Mouse (Mus musculus) embryonic stem cell, embryonic (primary cell): ENCODE data around the gene Sept10.

Experiments used
- CTCF ChIA-PET, 4 experiments: fragments of 300-600 bp in 2 of 4; fragments of 350-600 bp in 2 of 4; sonication (Branson Sonifier 250); formaldehyde crosslinking; loops; one replicate each; lab custom pipeline; 2022; ENCODE audit warnings: inconsistent platforms in 2 of 4; lab: Charles Lee
- POLR2A ChIA-PET, 4 experiments: fragments of 300-600 bp in 2 of 4; fragments of 350-600 bp in 2 of 4; sonication (Branson Sonifier 250); formaldehyde crosslinking; loops; one replicate each; lab custom pipeline; 2022; ENCODE audit warnings: antibody characterized with exemption in 4 of 4, inconsistent platforms in 1 of 4; lab: Charles Lee

Gene Sept10

DNA sequence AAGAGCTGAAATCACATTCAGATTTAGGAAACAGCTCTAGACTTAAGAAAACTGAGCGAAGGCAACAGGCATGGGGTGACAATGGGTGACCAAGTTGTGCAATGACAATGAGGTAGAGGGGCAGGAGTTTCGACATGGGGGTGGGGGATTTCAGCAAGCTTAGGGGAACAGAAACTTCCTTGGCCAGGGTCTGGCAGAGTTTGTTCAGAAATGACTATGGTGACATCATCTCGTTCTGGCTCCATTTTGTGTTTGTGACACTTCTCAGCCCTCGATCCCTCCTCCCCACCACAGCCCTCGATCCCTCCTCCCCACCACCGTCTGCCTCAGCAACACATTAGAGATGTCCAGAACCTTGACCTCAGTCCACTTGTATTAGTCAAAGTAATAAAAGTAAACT lies 14.8 kb upstream of the Sept10 start:
- ChIA-PET POLR2A (interaction anchor here in 1 of 4 experiments (1.2 to 1.7 kb wide), 2 partner anchors 10 to 15 kb away, joined by 3 to 7 read pairs; partner anchors contain the start of genes Sept10 and Sowahc), CTCF (interaction anchor here in 1 of 4 experiments (0.6 kb wide), 1 partner anchor 18 kb away, joined by 3 read pairs; no protein-coding TSS in a partner anchor)

- CTCF ChIA-PET: interaction anchor here in 1 of 4 experiments (0.5 kb wide), 1 partner anchor 111 kb away, joined by 3 read pairs; no protein-coding TSS in a partner anchor
- POLR2A ChIA-PET: interaction anchor here in 2 of 4 experiments (0.5 to 1.7 kb wide), 2 partner anchors 14 to 137 kb away, joined by 5 to 7 read pairs; partner anchors contain the start of genes Sept10 (in 1 of the 2) and Sowahc (in 1 of the 2)
These were observed 14.2 kb upstream of the Sept10 start for GRCm38 (mm10) chr10:59235847-59236246.

GRCm38 (mm10) chr10:59235227-59235626 lies 13.6 kb upstream of the Sept10 start:
- POLR2A ChIA-PET: interaction anchor here in 3 of 4 experiments (0.5 to 1.7 kb wide), 3 partner anchors 13 to 137 kb away, joined by 4 to 7 read pairs (median 5); partner anchors contain the start of genes Sept10 (in 2 of the 3) and Sowahc (in 2 of the 3)
- CTCF ChIA-PET: no interaction called here

- POLR2A ChIA-PET: interaction anchor here in 3 of 4 experiments (0.5 to 1.6 kb wide), 4 partner anchors 8 to 885 kb away, joined by 4 to 9 read pairs (median 4); partner anchors contain the start of genes Sept10 (in 2 of the 3), Sowahc (in 2 of the 3) and P4ha1 (in 1 of the 3)
- CTCF ChIA-PET: interaction anchor here in 2 of 4 experiments (0.6 to 0.7 kb wide), 2 partner anchors 81 to 300 kb away, joined by 3 to 4 read pairs; no protein-coding TSS in a partner anchor
These were observed 7.7 kb upstream of the Sept10 start for GRCm38 (mm10) chr10:59229205-59229820.

GRCm38 (mm10) chr10:59225137-59225536 lies 3.5 kb upstream of the Sept10 start:
- ChIA-PET CTCF (no interaction called here), POLR2A (interaction anchor here in 1 of 4 experiments (0.7 kb wide), 1 partner anchor 30 kb away, joined by 3 read pairs; no protein-coding TSS in a partner anchor)

GRCm38 (mm10) chr10:59223890-59224289 lies 2.2 kb upstream of the Sept10 start:
- ChIA-PET CTCF (no interaction called here), POLR2A (no interaction called here)

DNA sequence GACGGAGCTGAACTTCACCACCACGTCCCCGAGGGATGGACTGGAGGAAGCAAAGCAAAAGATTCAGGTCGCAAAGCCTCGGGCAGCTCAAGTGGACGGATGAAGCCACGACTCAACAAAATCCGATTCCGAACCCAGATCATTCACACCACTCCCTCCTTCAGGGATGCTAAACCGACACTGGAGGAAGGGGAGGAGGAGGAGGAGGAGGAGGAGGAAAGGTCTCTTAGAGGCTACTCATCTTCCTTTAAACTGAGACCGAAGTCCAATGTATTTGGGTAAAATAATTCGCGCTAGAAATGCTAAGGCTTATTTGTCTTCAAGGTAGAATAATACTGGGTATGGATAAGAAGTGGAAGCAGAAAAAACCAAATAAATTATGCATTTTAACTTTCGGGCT lies 1.7 kb upstream of the Sept10 start:
- CTCF ChIA-PET: interaction anchor here in 1 of 4 experiments (2.2 kb wide), 1 partner anchor 100 kb away, joined by 5 read pairs; the partner anchor contains the start of gene P4ha1
- POLR2A ChIA-PET: interaction anchor here in 3 of 4 experiments (1.0 to 3.6 kb wide), 9 partner anchors 8 to 779 kb away, joined by 3 to 18 read pairs (median 7); partner anchors contain the start of genes P4ha1 (in 2 of the 3), Anapc16 (in 1 of the 3) and Ascc1 (in 1 of the 3)

DNA sequence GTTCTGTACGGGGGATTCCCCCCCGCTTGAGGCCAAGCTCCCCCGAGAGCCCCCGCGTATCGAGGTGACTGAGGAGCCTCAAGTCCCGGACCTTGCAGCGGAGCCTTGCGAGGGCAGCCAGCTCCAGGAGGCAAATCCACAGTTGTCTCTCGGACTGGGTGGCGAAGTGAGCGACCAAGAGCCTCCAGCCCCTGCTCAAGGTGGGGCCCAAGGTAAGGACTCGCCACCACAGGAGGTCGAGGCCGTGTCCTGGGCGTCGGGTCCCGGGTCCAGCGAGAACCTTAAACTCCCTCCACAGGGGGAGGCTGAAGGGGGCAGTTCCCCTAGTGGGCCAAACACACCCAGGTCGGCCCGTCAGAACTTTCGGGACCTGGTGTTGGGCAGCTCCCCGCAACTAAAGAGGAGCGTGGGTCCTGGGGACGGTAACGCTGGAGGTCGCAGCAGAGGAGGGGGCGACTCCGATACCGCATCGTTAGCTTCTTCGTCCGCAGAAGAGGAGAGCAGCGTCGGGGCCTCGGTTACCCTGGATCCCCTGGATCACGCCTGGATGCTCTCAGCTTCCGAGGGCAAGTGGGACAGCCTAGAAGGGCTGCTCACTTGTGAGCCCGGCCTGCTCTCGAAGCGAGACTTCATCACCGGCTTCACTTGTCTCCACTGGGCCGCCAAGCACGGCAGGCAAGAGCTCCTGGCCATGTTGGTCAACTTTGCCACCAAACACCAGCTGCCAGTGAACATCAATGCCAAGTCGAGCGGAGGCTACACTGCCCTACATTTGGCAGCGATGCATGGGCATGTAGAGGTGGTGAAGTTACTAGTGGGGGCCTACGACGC lies 839 bp upstream of the Sept10 start:
- CTCF ChIA-PET: interaction anchor here in 2 of 4 experiments (0.6 to 2.2 kb wide), 5 partner anchors 70 to 410 kb away, joined by 3 to 5 read pairs (median 4); partner anchors contain the start of gene P4ha1 (in 2 of the 2)
- POLR2A ChIA-PET: interaction anchor here in 3 of 4 experiments (0.6 to 3.6 kb wide), 45 partner anchors 7 to 967 kb away, joined by 3 to 18 read pairs (median 4); partner anchors contain the start of genes P4ha1 (in 3 of the 3), Anapc16 (in 2 of the 3), Ascc1 (in 2 of the 3) and Gcc2 (in 1 of the 3)

GRCm38 (mm10) chr10:59220824-59221472 lies 699 bp downstream of the Sept10 start:
- POLR2A ChIA-PET: interaction anchor here in 3 of 4 experiments (0.6 to 3.6 kb wide), 37 partner anchors 9 to 895 kb away, joined by 3 to 18 read pairs (median 4); partner anchors contain the start of genes P4ha1 (in 3 of the 3), Anapc16 (in 2 of the 3) and Ascc1 (in 2 of the 3)
- CTCF ChIA-PET: interaction anchor here in 3 of 4 experiments (0.6 to 1.3 kb wide), 5 partner anchors 54 to 630 kb away, joined by 3 to 5 read pairs (median 4); no protein-coding TSS in a partner anchor

- CTCF ChIA-PET: interaction anchor here in 1 of 4 experiments (0.6 kb wide), 1 partner anchor 8 kb away, joined by 3 read pairs; no protein-coding TSS in a partner anchor
- POLR2A ChIA-PET: interaction anchor here in 1 of 4 experiments (0.8 to 2.1 kb wide), 2 partner anchors 14 to 22 kb away, joined by 3 to 11 read pairs; partner anchors contain the start of genes Sept10 and Sowahc
These were observed 21.6 kb downstream of the Sept10 start for GRCm38 (mm10) chr10:59200011-59200410.

- CTCF ChIA-PET: interaction anchor here in 1 of 4 experiments (0.7 kb wide), 1 partner anchor 9 kb away, joined by 4 read pairs; no protein-coding TSS in a partner anchor
- POLR2A ChIA-PET: interaction anchor here in 3 of 4 experiments (0.6 to 1.0 kb wide), 3 partner anchors 24 to 1011 kb away, joined by 3 to 4 read pairs (median 3); partner anchors contain the start of gene Sept10 (in 1 of the 3)
These were observed 24.9 kb downstream of the Sept10 start for GRCm38 (mm10) chr10:59196763-59197162.

DNA sequence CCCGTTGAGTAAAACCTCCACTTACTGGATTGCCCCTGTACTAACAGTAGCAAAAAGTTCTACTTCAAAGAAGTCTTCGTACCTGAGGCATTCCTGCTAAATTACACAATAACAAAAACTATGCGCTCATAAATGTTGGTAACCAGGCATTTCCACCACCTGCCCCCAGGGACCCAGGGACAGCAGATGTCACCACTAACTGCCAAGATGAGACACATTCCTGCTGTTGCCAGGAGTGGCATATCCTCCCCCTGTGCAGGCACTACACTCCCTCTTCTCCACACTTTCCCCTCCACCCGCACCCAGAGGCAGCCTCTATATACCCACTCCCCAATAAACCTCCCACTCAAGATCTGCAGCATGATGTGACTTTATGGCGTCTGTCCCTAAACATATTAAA lies 26.8 kb downstream of the Sept10 start:
- POLR2A ChIA-PET: interaction anchor here in 1 of 4 experiments (0.8 kb wide), 1 partner anchor 154 kb away, joined by 3 read pairs; no protein-coding TSS in a partner anchor
- CTCF ChIA-PET: interaction anchor here in 1 of 4 experiments (0.7 kb wide), 1 partner anchor 29 kb away, joined by 4 read pairs; no protein-coding TSS in a partner anchor

DNA sequence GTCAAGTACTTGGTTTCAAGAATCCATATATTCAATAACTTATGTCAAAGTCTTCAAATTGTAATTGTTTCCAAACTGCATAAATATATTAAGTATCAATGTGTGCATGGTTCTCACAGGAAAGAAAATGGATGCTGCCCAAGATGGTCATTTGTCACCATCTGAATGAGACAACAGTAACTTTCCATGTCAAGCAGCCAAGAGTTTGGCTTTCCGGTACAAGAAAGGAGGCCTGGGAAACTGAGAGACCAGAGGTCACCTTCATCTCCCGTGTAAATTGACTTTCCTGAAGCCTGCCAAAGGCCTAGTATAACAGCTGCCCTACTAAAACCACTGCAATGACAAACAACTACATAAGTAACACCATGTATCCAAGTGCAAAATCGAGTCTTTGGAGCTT lies 39.3 kb downstream of the Sept10 start:
- CTCF ChIA-PET: no interaction called here
- POLR2A ChIA-PET: no interaction called here

DNA sequence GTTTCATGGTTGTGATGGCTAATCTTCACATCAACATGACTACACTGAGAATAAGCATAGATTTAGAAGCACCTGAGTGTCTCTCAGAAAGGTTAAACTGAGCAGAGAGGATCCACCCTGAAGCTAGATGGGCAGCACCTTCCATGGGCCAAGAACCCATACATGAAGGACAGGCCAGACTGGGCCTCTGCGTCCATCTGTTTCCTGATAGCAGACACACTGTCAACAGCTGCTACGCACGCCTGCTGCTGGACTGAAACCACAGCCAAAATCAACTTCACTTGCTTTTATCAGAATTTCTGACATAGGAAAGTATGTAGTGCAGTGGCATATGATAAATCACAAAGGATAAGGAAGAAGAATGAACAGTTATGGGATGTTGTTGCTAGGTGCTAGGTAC lies 42.0 kb downstream of the Sept10 start:
- ChIA-PET POLR2A (interaction anchor here in 1 of 4 experiments (1.9 kb wide), 1 partner anchor 42 kb away, joined by 4 read pairs; the partner anchor contains the start of genes Sept10 and Sowahc), CTCF (interaction anchor here in 1 of 4 experiments (1.1 kb wide), 1 partner anchor 30 kb away, joined by 3 read pairs; no protein-coding TSS in a partner anchor)

DNA sequence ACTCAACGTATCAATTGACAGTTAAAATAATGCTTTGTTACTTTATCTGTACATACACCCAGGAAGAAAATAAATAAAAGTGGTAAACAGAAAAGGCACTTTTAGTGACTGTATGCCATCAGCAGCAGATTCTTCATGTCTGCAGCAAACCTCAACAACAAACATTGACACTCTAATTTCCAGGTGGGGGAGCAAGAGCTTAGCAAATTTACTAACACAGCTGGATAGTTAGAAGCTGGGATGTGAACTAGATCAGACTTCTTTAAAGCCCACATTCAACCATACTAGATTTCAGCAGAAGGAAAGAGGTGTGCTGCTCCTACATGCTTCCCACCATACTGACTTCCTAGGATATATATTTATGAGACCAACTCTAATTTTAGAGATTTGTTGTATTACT lies 49.1 kb downstream of the Sept10 start:
- CTCF ChIA-PET: interaction anchor here in 1 of 4 experiments (0.9 kb wide), 1 partner anchor 120 kb away, joined by 3 read pairs; no protein-coding TSS in a partner anchor

GRCm38 (mm10) chr10:59171042-59171441 lies 50.6 kb downstream of the Sept10 start:
- POLR2A ChIA-PET: no interaction called here
- CTCF ChIA-PET: no interaction called here

More for the DNA sequence above, 49.1 kb downstream of the Sept10 start:
- POLR2A ChIA-PET: interaction anchor here in 2 of 4 experiments (0.5 to 1.0 kb wide), 3 partner anchors 8 to 733 kb away, joined by 3 to 10 read pairs (median 3); partner anchors contain the start of genes Sept10 (in 1 of the 2) and Sowahc (in 1 of the 2)
